Mouse (Mus musculus) MEL (cell line): ENCODE results near the gene Dram1. TPM values are rescaled to one million over a fixed set of nuclear protein-coding genes. Genes with fewer than 3 reads are reported as not detected.

Experiments
- DNase-seq: peaks from one replicate; pipeline ENCODE4 v3.0.0; 2011; ENCODE audit warnings: low read depth, low spot score
- H3K27ac ChIP-seq: 2 replicates; pipeline ENCODE4 v1.5.1; 2012; ENCODE audit warnings: low read depth, mild to moderate bottlenecking, control low read depth, low read length, moderate library complexity; ENCODE audit not compliant: control insufficient read depth
- H3K27me3 ChIP-seq, 2 experiments: fragments of 150-350 bp in 1 of 2; sonication (generic) in 1 of 2; 2 replicates each; pipeline ENCODE4 v1.6.1; 2012; ENCODE audit warnings: low read length in 2 of 2, mild to moderate bottlenecking in 2 of 2, improper control_type of control experiment in 1 of 2, moderate library complexity in 1 of 2; ENCODE audit not compliant: insufficient read depth in 2 of 2, control insufficient read depth in 1 of 2
- H3K36me3 ChIP-seq, 2 experiments: 2 replicates each; pipeline ENCODE4 v1.6.1; 2012 to 2014; ENCODE audit warnings: low read length in 2 of 2, improper control_type of control experiment in 1 of 2, inconsistent platforms in 1 of 2, mild to moderate bottlenecking in 1 of 2; ENCODE audit not compliant: insufficient read depth in 2 of 2, control insufficient read depth in 1 of 2
- H3K4me1 ChIP-seq, 2 experiments: fragments of 150-350 bp in 1 of 2; sonication (generic) in 1 of 2; 2 replicates each; pipeline ENCODE4 v1.6.1; 2012; ENCODE audit warnings: low read length in 2 of 2, improper control_type of control experiment in 1 of 2, mild to moderate bottlenecking in 1 of 2; ENCODE audit not compliant: insufficient read depth in 2 of 2, control insufficient read depth in 1 of 2
- H3K4me3 ChIP-seq, 2 experiments: fragments of 150-350 bp in 1 of 2; sonication (generic) in 1 of 2; 2 replicates each; pipeline ENCODE4 v1.5.1; 2012; ENCODE audit warnings: low read depth in 2 of 2, low read length in 2 of 2, mild to moderate bottlenecking in 2 of 2, moderate library complexity in 2 of 2, control low read depth in 1 of 2, improper control_type of control experiment in 1 of 2; ENCODE audit not compliant: control insufficient read depth in 1 of 2, insufficient read depth in 1 of 2
- H3K79me2 ChIP-seq: 2 replicates; pipeline ENCODE4 v1.6.1; 2012; ENCODE audit warnings: mild to moderate bottlenecking, low read length, moderate library complexity; ENCODE audit not compliant: control insufficient read depth, poor library complexity, insufficient read depth
- H3K9ac ChIP-seq: 2 replicates; pipeline ENCODE4 v1.6.1; 2012; ENCODE audit warnings: low read depth, mild to moderate bottlenecking, control low read depth, low read length, moderate library complexity; ENCODE audit not compliant: control insufficient read depth, poor library complexity, severe bottlenecking
- H3K9me3 ChIP-seq: fragments of 150-350 bp; sonication (generic); replicated peaks from 2 replicates; pipeline ENCODE4 v1.6.1; 2012; ENCODE audit warnings: mild to moderate bottlenecking, low read length, improper control_type of control experiment, moderate library complexity; ENCODE audit not compliant: insufficient read depth
- BHLHE40 ChIP-seq: IDR thresholded peaks from 2 replicates; pipeline ENCODE4 v1.6.1; 2012; ENCODE audit warnings: low read depth, mild to moderate bottlenecking, inconsistent platforms, low read length, improper control_type of control experiment, borderline replicate concordance
- CHD1 ChIP-seq: IDR thresholded peaks from 2 replicates; pipeline ENCODE4 v1.6.1; 2012; ENCODE audit warnings: low read depth, mild to moderate bottlenecking, inconsistent platforms, low read length, improper control_type of control experiment
- CHD2 ChIP-seq: IDR thresholded peaks from 2 replicates; pipeline ENCODE4 v1.6.1; 2011; ENCODE audit warnings: low read length, improper control_type of control experiment
- CTCF ChIP-seq, 3 experiments: IDR thresholded peaks in 2 of 3; conservative IDR thresholded peaks in 1 of 3; 2 replicates each; pipeline ENCODE4 v1.5.1; 2011 to 2012; ENCODE audit warnings: low read length in 3 of 3, low read depth in 2 of 3, mild to moderate bottlenecking in 2 of 3, improper control_type of control experiment in 1 of 3, inconsistent platforms in 1 of 3, mixed read lengths in 1 of 3, moderate library complexity in 1 of 3; ENCODE audit not compliant: control insufficient read depth in 1 of 3, insufficient read depth in 1 of 3, poor library complexity in 1 of 3, severe bottlenecking in 1 of 3
- E2F4 ChIP-seq: IDR thresholded peaks from 2 replicates; pipeline ENCODE4 v1.6.1; 2011; ENCODE audit warnings: low read depth, low read length, improper control_type of control experiment, borderline replicate concordance
- ELF1 ChIP-seq: IDR thresholded peaks from 2 replicates; pipeline ENCODE4 v1.6.1; 2014; ENCODE audit warnings: low read depth, mild to moderate bottlenecking, inconsistent platforms, low read length, improper control_type of control experiment, moderate library complexity
- EP300 ChIP-seq, 2 experiments: IDR thresholded peaks; 2 replicates each; pipeline ENCODE4 v1.6.1; 2011; ENCODE audit warnings: improper control_type of control experiment in 2 of 2, low read length in 2 of 2, low read depth in 1 of 2, mild to moderate bottlenecking in 1 of 2
- GABPA ChIP-seq: IDR thresholded peaks from 2 replicates; pipeline ENCODE4 v1.6.1; 2012; ENCODE audit warnings: low read depth, mild to moderate bottlenecking, inconsistent platforms, low read length, improper control_type of control experiment, moderate library complexity
- HCFC1 ChIP-seq: IDR thresholded peaks from 2 replicates; pipeline ENCODE4 v1.6.1; 2012; ENCODE audit warnings: low read depth, mild to moderate bottlenecking, inconsistent platforms, low read length, improper control_type of control experiment, moderate library complexity
- JUND ChIP-seq: IDR thresholded peaks from 2 replicates; pipeline ENCODE4 v1.6.1; 2011; ENCODE audit warnings: low read depth, mild to moderate bottlenecking, improper control_type of control experiment, low read length
- KAT2A ChIP-seq: conservative IDR thresholded peaks from 2 replicates; pipeline ENCODE4 v1.6.1; 2012; ENCODE audit warnings: low read depth, low read length, improper control_type of control experiment, inconsistent platforms
- MAFK ChIP-seq: IDR thresholded peaks from 2 replicates; pipeline ENCODE4 v1.6.1; 2011; ENCODE audit warnings: low read depth, mild to moderate bottlenecking, low read length, improper control_type of control experiment, borderline replicate concordance
- MAX ChIP-seq: IDR thresholded peaks from 2 replicates; pipeline ENCODE4 v1.6.1; 2011; ENCODE audit warnings: low read length, improper control_type of control experiment
- MAZ ChIP-seq: IDR thresholded peaks from 2 replicates; pipeline ENCODE4 v1.6.1; 2012; ENCODE audit warnings: low read depth, mild to moderate bottlenecking, inconsistent platforms, low read length, improper control_type of control experiment
- MEF2A ChIP-seq: IDR thresholded peaks from 2 replicates; pipeline ENCODE4 v1.6.1; 2014; ENCODE audit warnings: low read depth, mild to moderate bottlenecking, inconsistent platforms, low read length, improper control_type of control experiment; ENCODE audit not compliant: poor library complexity, insufficient replicate concordance, severe bottlenecking; ENCODE audit errors: extremely low read depth
- MXI1 ChIP-seq: IDR thresholded peaks from 2 replicates; pipeline ENCODE4 v1.6.1; 2011; ENCODE audit warnings: mild to moderate bottlenecking, low read depth, low read length, improper control_type of control experiment
- MYB ChIP-seq: IDR thresholded peaks from 2 replicates; pipeline ENCODE4 v1.6.1; 2011; ENCODE audit warnings: mild to moderate bottlenecking, low read depth, low read length, improper control_type of control experiment
- MYC ChIP-seq: IDR thresholded peaks from 2 replicates; pipeline ENCODE4 v1.6.1; 2011; ENCODE audit warnings: low read depth, mild to moderate bottlenecking, low read length, improper control_type of control experiment, moderate library complexity
- NELFE ChIP-seq: IDR thresholded peaks from 2 replicates; pipeline ENCODE4 v1.6.1; 2011; ENCODE audit warnings: low read depth, low read length, improper control_type of control experiment
- NRF1 ChIP-seq: IDR thresholded peaks from 2 replicates; pipeline ENCODE4 v1.6.1; 2014; ENCODE audit warnings: low read depth, mild to moderate bottlenecking, inconsistent platforms, low read length, improper control_type of control experiment, moderate library complexity; ENCODE audit not compliant: poor library complexity, insufficient read depth, severe bottlenecking
- POLR2AphosphoS2 ChIP-seq: IDR thresholded peaks from 2 replicates; pipeline ENCODE4 v1.6.1; 2011; ENCODE audit warnings: low read length, improper control_type of control experiment
- POLR2AphosphoS5 ChIP-seq: IDR thresholded peaks from 2 replicates; pipeline ENCODE4 v1.6.1; 2012; ENCODE audit warnings: low read depth, borderline replicate concordance, mild to moderate bottlenecking, inconsistent platforms, low read length, moderate library complexity, mixed read lengths
- RAD21 ChIP-seq: IDR thresholded peaks from 2 replicates; pipeline ENCODE4 v1.6.1; 2011; ENCODE audit warnings: mild to moderate bottlenecking, low read depth, low read length, improper control_type of control experiment
- RCOR1 ChIP-seq: IDR thresholded peaks from 2 replicates; pipeline ENCODE4 v1.6.1; 2012; ENCODE audit warnings: low read depth, mild to moderate bottlenecking, inconsistent platforms, low read length, improper control_type of control experiment
- SIN3A ChIP-seq: IDR thresholded peaks from 2 replicates; pipeline ENCODE4 v1.6.1; 2012; ENCODE audit warnings: low read length, improper control_type of control experiment, inconsistent platforms
- SMC3 ChIP-seq: IDR thresholded peaks from 2 replicates; pipeline ENCODE4 v1.6.1; 2011; ENCODE audit warnings: low read depth, low read length, improper control_type of control experiment
- TAL1 ChIP-seq: IDR thresholded peaks from 2 replicates; pipeline ENCODE4 v1.6.1; 2012; ENCODE audit warnings: mild to moderate bottlenecking, inconsistent platforms, low read length, moderate library complexity, mixed read lengths
- TBP ChIP-seq: IDR thresholded peaks from 2 replicates; pipeline ENCODE4 v1.8.0; 2011; ENCODE audit warnings: low read depth, low read length, improper control_type of control experiment
- TCF12 ChIP-seq: IDR thresholded peaks from 2 replicates; pipeline ENCODE4 v1.6.1; 2014; ENCODE audit warnings: low read depth, mild to moderate bottlenecking, inconsistent platforms, low read length, improper control_type of control experiment, moderate library complexity
- UBTF ChIP-seq: IDR thresholded peaks from 2 replicates; pipeline ENCODE4 v1.6.1; 2012; ENCODE audit warnings: low read depth, mild to moderate bottlenecking, inconsistent platforms, low read length, improper control_type of control experiment, moderate library complexity, borderline replicate concordance; ENCODE audit not compliant: insufficient read depth
- USF1 ChIP-seq: IDR thresholded peaks from 2 replicates; pipeline ENCODE4 v1.6.1; 2014; ENCODE audit warnings: low read depth, mild to moderate bottlenecking, inconsistent platforms, low read length, improper control_type of control experiment, moderate library complexity
- USF2 ChIP-seq, 2 experiments: IDR thresholded peaks; 2 replicates each; pipeline ENCODE4 v1.6.1; 2011 to 2012; ENCODE audit warnings: improper control_type of control experiment in 2 of 2, low read length in 2 of 2, borderline replicate concordance in 1 of 2, inconsistent platforms in 1 of 2, low read depth in 1 of 2, mild to moderate bottlenecking in 1 of 2; ENCODE audit not compliant: insufficient read depth in 1 of 2
- ZC3H11A ChIP-seq: IDR thresholded peaks from 2 replicates; pipeline ENCODE4 v1.6.1; 2012; ENCODE audit warnings: low read depth, mild to moderate bottlenecking, inconsistent platforms, low read length, improper control_type of control experiment
- ZKSCAN1 ChIP-seq: IDR thresholded peaks from 2 replicates; pipeline ENCODE4 v1.6.1; 2012; ENCODE audit warnings: low read depth, mild to moderate bottlenecking, inconsistent platforms, low read length, improper control_type of control experiment, moderate library complexity
- ZMIZ1 ChIP-seq: IDR thresholded peaks from 2 replicates; pipeline ENCODE4 v1.6.1; 2012; ENCODE audit warnings: low read depth, mild to moderate bottlenecking, inconsistent platforms, low read length, improper control_type of control experiment, moderate library complexity
- ZNF384 ChIP-seq: IDR thresholded peaks from 2 replicates; pipeline ENCODE4 v1.6.1; 2012; ENCODE audit warnings: low read depth, mild to moderate bottlenecking, inconsistent platforms, low read length, improper control_type of control experiment
- polyA plus RNA-seq, 2 experiments: library from polyadenylated mRNA; stranded (reverse) in 1 of 2; unstranded in 1 of 2; fragments of >175 nt in 1 of 2; fragments of >200 nt in 1 of 2; gene quantifications; 2 replicates each; pipeline versions ENCODE4 v1.2.1 to v1.2.4; 2012; ENCODE audit warnings: low replicate concordance in 2 of 2, low read depth in 1 of 2; ENCODE audit not compliant: insufficient read length in 2 of 2, insufficient read depth in 1 of 2, missing spikeins in 1 of 2
- total RNA-seq: library from RNA; depleted of rRNA; stranded (reverse); fragments of 300-350 nt; gene quantifications from 2 replicates; pipeline ENCODE4 v1.2.3, GENCODE M21; 2012

Dram1 gene
- total and polyA plus RNA-seq, 3 experiments: 0.17 TPM; not detected in 2

GRCm38 (mm10) chr10:88351411-88352103 lies 27.3 kb downstream of the Dram1 start:
- peaks cover 0 to 8% of the 10 kb centered on the region in 2 experiments; a peak in 1 of 4 replicates for H3K4me1 ChIP-seq
- H3K79me2 ChIP-seq: no peaks in the 10 kb centered on the region
- no peak for TF ChIP-seq CHD2
- no peak for TF ChIP-seq TBP
- TF ChIP-seq MYB: no peak
- no peak for TF ChIP-seq SMC3
- TF ChIP-seq MAX: no peak
- no peak for TF ChIP-seq UBTF
- TF ChIP-seq CTCF (IDR thresholded peaks at IDR 0.05 in 2 of 3, conservative IDR thresholded peaks at IDR 0.05 in 1 of 3; ENCODE audit: control insufficient read depth in 1 of 3, insufficient read depth in 1 of 3, low read depth in 2 of 3, low read length in 3 of 3, poor library complexity in 1 of 3, severe bottlenecking in 1 of 3): no peak
- no peak for TF ChIP-seq HCFC1
- TF ChIP-seq ELF1: 0 out of 2 replicates have a peak, but pooled peaks have one; percentile 16
- TF ChIP-seq MYC: no peak
- peak; percentile 64; the same call in 1 of the 2 replicates for TF ChIP-seq RCOR1
- no peak for TF ChIP-seq ZMIZ1
- TF ChIP-seq BHLHE40: no peak
- TF ChIP-seq POLR2AphosphoS2: no peak
- TF ChIP-seq MEF2A: peak; percentile 71; the same call in 1 of the 2 replicates
- no peak for TF ChIP-seq NELFE
- no peak for TF ChIP-seq CHD1
- no peak for TF ChIP-seq MAFK
- TF ChIP-seq RAD21: no peak
- TF ChIP-seq USF2 (IDR thresholded peaks at IDR 0.05; ENCODE audit: borderline replicate concordance in 1 of 2, insufficient read depth in 1 of 2, low read depth in 1 of 2, low read length in 2 of 2): no peak
- no peak for TF ChIP-seq E2F4
- TF ChIP-seq ZNF384: no peak
- TF ChIP-seq TCF12: peak; percentile 89
- TF ChIP-seq ZC3H11A: no peak
- no peak for TF ChIP-seq ZKSCAN1
- peak; percentile 60 to 70 for TF ChIP-seq EP300 (IDR thresholded peaks at IDR 0.05; ENCODE audit: low read depth in 1 of 2, low read length in 2 of 2)
- TF ChIP-seq POLR2AphosphoS5: no peak
- no peak for TF ChIP-seq SIN3A
- no peak for TF ChIP-seq MAZ
- TF ChIP-seq TAL1: no peak
- no peak for TF ChIP-seq GABPA
- TF ChIP-seq JUND: no peak
- TF ChIP-seq KAT2A: no peak
- no peak for TF ChIP-seq USF1
- no peak for TF ChIP-seq MXI1
- TF ChIP-seq NRF1: no peak

More at GRCm38 (mm10) chr10:88351411-88352103, 27.3 kb downstream of the Dram1 start:
- H3K9me3 ChIP-seq: no peaks in the 10 kb centered on the region
- no peak overlapping the region for H3K9ac ChIP-seq
- H3K27ac ChIP-seq: no peak overlapping the region
- H3K36me3 ChIP-seq: peaks cover 0 to 8% of the 10 kb centered on the region in 2 experiments; a peak in 2 of 4 replicates
- no peak overlapping the region for H3K4me3 ChIP-seq
- no peaks in the 10 kb centered on the region; a peak in 1 of 4 replicates for H3K27me3 ChIP-seq
- peak; percentile 47 for DNase-seq
